Mouse (Mus musculus) megakaryocyte-erythroid progenitor cell, adult 5 weeks (primary cell): ENCODE measurements around the gene Mcts2. TPM values are rescaled to one million over a fixed set of nuclear protein-coding genes. Genes with fewer than 3 reads are reported as not detected.

Experiments used
- polyA plus RNA-seq: library from polyadenylated mRNA; stranded (reverse); fragments of >175 nt; gene quantifications from 2 replicates; pipeline ENCODE4 v1.2.3, GENCODE M21; 2012

Gene Mcts2
- polyA plus RNA-seq: 0.87 and 1.5 TPM in 2 replicates

GRCm38 (mm10) chr2:152686806-152687267 is at the start of gene Mcts2:
TSS of gene Mcts2 (plus strand) at chr2:152687035.

GRCm38 (mm10) chr2:152669256-152669638 is 17.6 kb upstream of the Mcts2 start, which contains the start of gene H13:
TSS of gene H13 (plus strand) at chr2:152669461.

DNA sequence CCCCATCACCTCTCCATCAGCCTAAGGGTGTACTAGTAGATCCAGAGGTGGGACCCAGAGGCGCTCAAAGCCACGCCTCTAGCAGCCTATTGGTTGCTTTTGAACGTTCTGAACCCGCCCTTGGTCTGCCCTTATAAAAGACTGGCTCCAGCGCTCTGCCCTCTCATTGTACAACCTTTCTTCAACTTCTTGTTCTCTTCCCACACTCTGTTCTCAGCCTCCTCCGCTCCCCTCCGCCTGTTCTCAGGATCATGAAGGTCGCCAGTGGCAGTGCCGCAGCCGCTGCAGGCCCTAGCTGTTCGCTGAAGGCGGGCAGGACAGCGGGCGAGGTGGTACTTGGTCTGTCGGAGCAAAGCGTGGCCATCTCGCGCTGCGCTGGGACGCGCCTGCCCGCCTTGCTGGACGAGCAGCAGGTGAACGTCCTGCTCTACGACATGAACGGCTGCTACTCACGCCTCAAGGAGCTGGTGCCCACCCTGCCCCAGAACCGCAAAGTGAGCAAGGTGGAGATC is 49.3 kb downstream of the Mcts2 start, which contains the start of gene Id1:
TSS of gene Id1 (plus strand) at position 162 of the 512 bp plus-strand sequence.

Other genes starting within 250 kb of the Mcts2 start
- gene Defb23, start 222.4 kb upstream of the Mcts2 start, polyA plus RNA-seq: not detected in 2 replicates
- not detected in 2 replicates for gene Defb20, start 210.0 kb upstream of the Mcts2 start, polyA plus RNA-seq
- gene Defb22, start 196.9 kb upstream of the Mcts2 start, polyA plus RNA-seq: not detected in 2 replicates
- not detected in 2 replicates for gene Defb26, start 175.3 kb upstream of the Mcts2 start, polyA plus RNA-seq
- gene Defb28, start 168.8 kb upstream of the Mcts2 start, polyA plus RNA-seq: not detected in 2 replicates
- not detected in 2 replicates for gene Defb29, start 146.9 kb upstream of the Mcts2 start, polyA plus RNA-seq
- gene Gm17416, start 117.7 kb upstream of the Mcts2 start, polyA plus RNA-seq: not detected in 2 replicates
- not detected in 2 replicates for gene Defb21, start 114.3 kb upstream of the Mcts2 start, polyA plus RNA-seq
- not detected in 2 replicates for gene Defb19, start 106.7 kb upstream of the Mcts2 start, polyA plus RNA-seq
- gene Defb45, start 87.6 kb upstream of the Mcts2 start, polyA plus RNA-seq: not detected in 2 replicates
- gene Defb36, start 82.7 kb upstream of the Mcts2 start, polyA plus RNA-seq: not detected in 2 replicates
- not detected in 2 replicates for gene Defb25, start 64.0 kb upstream of the Mcts2 start, polyA plus RNA-seq
- gene Rem1, start 60.1 kb upstream of the Mcts2 start, polyA plus RNA-seq: 0.46 TPM in 1 of 2 replicates, not detected in the other
- gene H13, start 17.6 kb upstream of the Mcts2 start, polyA plus RNA-seq: 184 and 222 TPM in 2 replicates
- gene Id1, start 49.2 kb downstream of the Mcts2 start, polyA plus RNA-seq: 20.1 and 27.2 TPM in 2 replicates
- 1.9 and 3.6 TPM in 2 replicates for gene Cox4i2, start 67.1 kb downstream of the Mcts2 start, polyA plus RNA-seq
- 27.4 and 31.0 TPM in 2 replicates for gene Bcl2l1, start 144.7 kb downstream of the Mcts2 start, polyA plus RNA-seq
- 8.7 and 9.0 TPM in 2 replicates for gene Tpx2, start 160.9 kb downstream of the Mcts2 start, polyA plus RNA-seq
- 0.03 TPM in 1 of 2 replicates, not detected in the other for gene Mylk2, start 224.3 kb downstream of the Mcts2 start, polyA plus RNA-seq
- 0.09 and 0.23 TPM in 2 replicates for gene Foxs1, start 246.2 kb downstream of the Mcts2 start, polyA plus RNA-seq